Mouse (Mus musculus) embryonic facial prominence, embryonic 11.5 days (tissue): ENCODE results near the gene Maco1. TPM values are rescaled to one million over a fixed set of nuclear protein-coding genes. Genes with fewer than 3 reads are reported as not detected.
"Not testable (repeated sequence)": the region's sequence is repeated elsewhere in the genome, so short reads cannot be mapped to it uniquely, and the experiment has no call there.

Experiments
- ATAC-seq: fragments of 200-750 bp; cut with Nextera tagmentation; replicated peaks from 2 replicates; pipeline ENCODE4 v1.8.0; 2017; ENCODE audit warnings: low read depth; ENCODE audit not compliant: insufficient number of reproducible peaks, low FRiP score, low TSS enrichment
- DNase-seq: peaks from one replicate; pipeline ENCODE4 v3.0.0-alpha.2; 2015; ENCODE audit warnings: low spot score
- H3K27ac ChIP-seq: fragments of 300-500 bp; sonication (generic); replicated peaks from 2 replicates; pipeline ENCODE4 v1.5.1; 2014; ENCODE audit warnings: mild to moderate bottlenecking, low read depth, low read length, control low read depth
- H3K27me3 ChIP-seq: fragments of 300-500 bp; sonication (generic); 2 replicates; pipeline ENCODE4 v1.6.1; 2014; ENCODE audit warnings: mild to moderate bottlenecking, low read length, moderate library complexity, mixed read lengths; ENCODE audit not compliant: control insufficient read depth, insufficient read depth
- H3K36me3 ChIP-seq: fragments of 300-500 bp; sonication (generic); replicated peaks from 2 replicates; pipeline ENCODE4 v1.6.1; 2014; ENCODE audit warnings: low read depth, mild to moderate bottlenecking, low read length, moderate library complexity, mixed read lengths; ENCODE audit not compliant: control insufficient read depth, insufficient read depth
- H3K4me1 ChIP-seq: fragments of 300-500 bp; sonication (generic); 2 replicates; pipeline ENCODE4 v1.6.1; 2014; ENCODE audit warnings: low read length, mixed read lengths; ENCODE audit not compliant: control insufficient read depth, insufficient read depth
- H3K4me2 ChIP-seq: fragments of 300-500 bp; sonication (generic); 2 replicates; pipeline ENCODE4 v1.6.1; 2014; ENCODE audit warnings: low read depth, mild to moderate bottlenecking, control low read depth, low read length, moderate library complexity
- H3K4me3 ChIP-seq: fragments of 300-500 bp; sonication (generic); 2 replicates; pipeline ENCODE4 v1.5.1; 2014; ENCODE audit warnings: low read depth, low read length, control low read depth
- H3K9ac ChIP-seq: fragments of 300-500 bp; sonication (generic); replicated peaks from 2 replicates; pipeline ENCODE4 v1.6.1; 2014; ENCODE audit warnings: mild to moderate bottlenecking, control low read depth, low read length
- H3K9me3 ChIP-seq: fragments of 300-500 bp; sonication (generic); replicated peaks from 2 replicates; pipeline ENCODE4 v1.6.1; 2016; ENCODE audit warnings: mild to moderate bottlenecking, low read length, inconsistent platforms, mixed read lengths; ENCODE audit not compliant: control insufficient read depth
- WGBS: fragments of 180-500 bp; shearing (Covaris S2); extraction: QIAGEN DNeasy Blood & Tissue Kit; methylation state at CpG from one replicate; pipeline ENCODE4 v1.1.7; 2014; 5-methylcytosine and 5-hydroxymethylcytosine counted together
- polyA plus RNA-seq: library from polyadenylated mRNA; unstranded; fragments of >200 nt; fragmentation: Nextera tagmentation; extraction: Ambion mirVana; gene quantifications from 2 replicates; pipeline ENCODE4 v1.2.1, GENCODE M21; 2014

Gene Maco1
- polyA plus RNA-seq, 1 experiment from 2014 or later: 47.0 TPM

GRCm38 (mm10) chr4:134831934-134832333 lies 21.2 kb downstream of the Maco1 start:
- no peaks in the 10 kb centered on the region for H3K9me3 ChIP-seq
- 85% methylated on average over 3 of the region's 3 CpGs for WGBS

GRCm38 (mm10) chr4:134827806-134828205 lies 25.3 kb downstream of the Maco1 start:
- no peak overlapping the region for H3K4me3 ChIP-seq
- no peak for DNase-seq
- H3K36me3 ChIP-seq: peaks cover 8% of the 10 kb centered on the region
- H3K4me1 ChIP-seq: no peaks in the 10 kb centered on the region
- WGBS: 92% methylated on average over 11 of the region's 11 CpGs
- H3K4me2 ChIP-seq: no peak overlapping the region
- no peak overlapping the region for H3K27ac ChIP-seq
- H3K9me3 ChIP-seq: no peaks in the 10 kb centered on the region
- H3K27me3 ChIP-seq: no peaks in the 10 kb centered on the region
- ATAC-seq: no peak
- no peak overlapping the region for H3K9ac ChIP-seq

More at GRCm38 (mm10) chr4:134831934-134832333, 21.2 kb downstream of the Maco1 start:
- no peak overlapping the region for H3K4me2 ChIP-seq
- H3K9ac ChIP-seq: no peak overlapping the region
- H3K4me1 ChIP-seq: no peaks in the 10 kb centered on the region
- ATAC-seq (no peak), DNase-seq (no peak)
- H3K27me3 ChIP-seq: no peaks in the 10 kb centered on the region
- peaks cover 7% of the 10 kb centered on the region for H3K36me3 ChIP-seq
- H3K27ac ChIP-seq: no peak overlapping the region
- no peak overlapping the region for H3K4me3 ChIP-seq

- H3K36me3 ChIP-seq: peaks cover 8% of the 10 kb centered on the region
Observed at GRCm38 (mm10) chr4:134826348-134826747, 26.8 kb downstream of the Maco1 start.

GRCm38 (mm10) chr4:134825864-134826263 lies 27.3 kb downstream of the Maco1 start:
- not testable (repeated sequence) for H3K4me3 ChIP-seq, DNase-seq, ATAC-seq, H3K36me3 ChIP-seq, H3K4me2 ChIP-seq, H3K9me3 ChIP-seq, H3K27me3 ChIP-seq, H3K9ac ChIP-seq, H3K27ac ChIP-seq, H3K4me1 ChIP-seq
- WGBS: 95% methylated on average over 11 of the region's 11 CpGs

More at GRCm38 (mm10) chr4:134826348-134826747, 26.8 kb downstream of the Maco1 start:
- ATAC-seq: no peak
- DNase-seq: no peak
- H3K9ac ChIP-seq: no peak overlapping the region
- no peak overlapping the region for H3K4me2 ChIP-seq
- no peak overlapping the region for H3K27ac ChIP-seq
- no peaks in the 10 kb centered on the region for H3K27me3 ChIP-seq
- H3K9me3 ChIP-seq: no peaks in the 10 kb centered on the region
- no peaks in the 10 kb centered on the region for H3K4me1 ChIP-seq
- no peak overlapping the region for H3K4me3 ChIP-seq

GRCm38 (mm10) chr4:134823560-134823959 lies 29.6 kb downstream of the Maco1 start:
- H3K27me3 ChIP-seq: no peaks in the 10 kb centered on the region
- no peak overlapping the region for H3K9ac ChIP-seq
- peaks cover 5% of the 10 kb centered on the region for H3K36me3 ChIP-seq

GRCm38 (mm10) chr4:134821061-134821460 lies 32.1 kb downstream of the Maco1 start:
- DNase-seq: no peak
- no peak for ATAC-seq
- Histone ChIP-seq H3K27ac (no peak overlapping the region), H3K36me3 (no peaks in the 10 kb centered on the region; the same call in 1 of the 2 replicates), H3K9me3 (no peaks in the 10 kb centered on the region), H3K27me3 (no peaks in the 10 kb centered on the region), H3K4me3 (no peak overlapping the region), H3K4me1 (no peaks in the 10 kb centered on the region), H3K4me2 (no peak overlapping the region), H3K9ac (no peak overlapping the region)
- WGBS: 73% methylated on average over 1 of the region's 1 CpGs

More at GRCm38 (mm10) chr4:134823560-134823959, 29.6 kb downstream of the Maco1 start:
- Histone ChIP-seq H3K27ac (no peak overlapping the region), H3K4me1 (no peaks in the 10 kb centered on the region), H3K9me3 (no peaks in the 10 kb centered on the region), H3K4me3 (no peak overlapping the region), H3K4me2 (no peak overlapping the region)
- 88% methylated on average over 2 of the region's 2 CpGs for WGBS
- ATAC-seq: no peak
- DNase-seq: no peak

GRCm38 (mm10) chr4:134817706-134818105 lies 35.4 kb downstream of the Maco1 start:
- H3K27ac ChIP-seq: no peak overlapping the region
- no peak for ATAC-seq
- WGBS: 83% methylated on average over 4 of the region's 4 CpGs

GRCm38 (mm10) chr4:134814229-134814571 lies 38.9 kb downstream of the Maco1 start:
- no peaks in the 10 kb centered on the region for H3K27me3 ChIP-seq
- no peak for ATAC-seq
- H3K4me3 ChIP-seq: no peak overlapping the region
- no peak overlapping the region for H3K4me2 ChIP-seq
- H3K4me1 ChIP-seq: no peaks in the 10 kb centered on the region
- H3K36me3 ChIP-seq: no peaks in the 10 kb centered on the region; the same call in 1 of the 2 replicates
- H3K27ac ChIP-seq: no peak overlapping the region
- DNase-seq: no peak
- no peak overlapping the region for H3K9ac ChIP-seq
- H3K9me3 ChIP-seq: no peaks in the 10 kb centered on the region
- 92% methylated on average over 4 of the region's 4 CpGs for WGBS

More at GRCm38 (mm10) chr4:134817706-134818105, 35.4 kb downstream of the Maco1 start:
- DNase-seq: no peak
- Histone ChIP-seq H3K4me2 (no peak overlapping the region), H3K36me3 (no peaks in the 10 kb centered on the region), H3K27me3 (no peaks in the 10 kb centered on the region), H3K9me3 (no peaks in the 10 kb centered on the region), H3K9ac (no peak overlapping the region), H3K4me3 (no peak overlapping the region), H3K4me1 (no peaks in the 10 kb centered on the region)
